Mouse (Mus musculus) CH12.LX (cell line): ENCODE data around the gene Prr14. TPM values are rescaled to one million over a fixed set of nuclear protein-coding genes. Genes with fewer than 3 reads are reported as not detected.

Experiments used
- DNase-seq: peaks from one replicate; pipeline ENCODE4 v3.0.0-alpha.2; 2013; ENCODE audit errors: extremely low read depth
- H3K27ac ChIP-seq: 2 replicates; pipeline ENCODE4 v1.5.1; 2012; ENCODE audit warnings: low read depth, mild to moderate bottlenecking, control low read depth, moderate library complexity; ENCODE audit not compliant: insufficient read depth
- H3K27me3 ChIP-seq: replicated peaks from 2 replicates; pipeline ENCODE3; 2012; ENCODE audit warnings: inconsistent platforms
- H3K36me3 ChIP-seq, 2 experiments: replicated peaks in 1 of 2; 2 replicates each; pipeline versions ENCODE3 to v1.6.1; 2012; ENCODE audit warnings: inconsistent platforms in 1 of 2, low read length in 1 of 2, mild to moderate bottlenecking in 1 of 2, mixed read lengths in 1 of 2, moderate library complexity in 1 of 2; ENCODE audit not compliant: control insufficient read depth in 1 of 2, insufficient read depth in 1 of 2
- H3K4me1 ChIP-seq, 2 experiments: 2 replicates each; pipeline ENCODE4 v1.6.1; 2012; ENCODE audit warnings: inconsistent platforms in 1 of 2, moderate library complexity in 1 of 2; ENCODE audit not compliant: insufficient read depth in 2 of 2, control insufficient read depth in 1 of 2
- H3K4me2 ChIP-seq: 2 replicates; pipeline ENCODE4 v1.6.1; 2012; ENCODE audit warnings: low read depth, mild to moderate bottlenecking, control low read depth; ENCODE audit not compliant: poor library complexity, insufficient read depth, severe bottlenecking
- H3K4me3 ChIP-seq, 3 experiments: fragments of 150-350 bp in 1 of 3; sonication (generic) in 1 of 3; replicated peaks in 1 of 3; 2 replicates each; pipeline versions ENCODE3 to v1.5.1; 2011 to 2012; ENCODE audit warnings: low read depth in 2 of 3, low read length in 2 of 3, mild to moderate bottlenecking in 2 of 3, moderate library complexity in 2 of 3, control low read depth in 1 of 3, improper control_type of control experiment in 1 of 3, inconsistent platforms in 1 of 3, mixed read lengths in 1 of 3; ENCODE audit not compliant: poor library complexity in 1 of 3
- H3K79me2 ChIP-seq: replicated peaks from 2 replicates; pipeline ENCODE4 v1.6.1; 2012; ENCODE audit warnings: mild to moderate bottlenecking, moderate library complexity; ENCODE audit not compliant: control insufficient read depth, poor library complexity, insufficient read depth, severe bottlenecking; ENCODE audit errors: extremely low read depth
- H3K9ac ChIP-seq: 2 replicates; pipeline ENCODE4 v1.6.1; 2012; ENCODE audit warnings: low read depth, mild to moderate bottlenecking, control low read depth, moderate library complexity; ENCODE audit not compliant: insufficient read depth
- H3K9me3 ChIP-seq: replicated peaks from 2 replicates; pipeline ENCODE3; 2012; ENCODE audit warnings: low read length, inconsistent platforms, mixed read lengths
- CHD2 ChIP-seq: IDR thresholded peaks from 2 replicates; pipeline ENCODE4 v1.6.1; 2011; ENCODE audit warnings: low read length, improper control_type of control experiment
- CTCF ChIP-seq, 2 experiments: IDR thresholded peaks in 1 of 2; conservative IDR thresholded peaks in 1 of 2; 2 replicates each; pipeline ENCODE4 v1.5.1; 2011 to 2012; ENCODE audit warnings: low read depth in 2 of 2, low read length in 2 of 2, improper control_type of control experiment in 1 of 2, inconsistent platforms in 1 of 2, mild to moderate bottlenecking in 1 of 2, moderate library complexity in 1 of 2
- E2F4 ChIP-seq: IDR thresholded peaks from 2 replicates; pipeline ENCODE4 v1.6.1; 2011; ENCODE audit warnings: low read depth, low read length, improper control_type of control experiment; ENCODE audit not compliant: insufficient replicate concordance
- ELF1 ChIP-seq: IDR thresholded peaks from 2 replicates; pipeline ENCODE4 v1.6.1; 2014; ENCODE audit warnings: low read depth, mild to moderate bottlenecking, inconsistent platforms, low read length, improper control_type of control experiment
- EP300 ChIP-seq: IDR thresholded peaks from 2 replicates; pipeline ENCODE4 v1.6.1; 2011; ENCODE audit warnings: low read length, improper control_type of control experiment
- IRF4 ChIP-seq: IDR thresholded peaks from 2 replicates; pipeline ENCODE4 v1.6.1; 2014; ENCODE audit warnings: low read depth, mild to moderate bottlenecking, inconsistent platforms, low read length, improper control_type of control experiment
- KAT2A ChIP-seq: IDR thresholded peaks from 2 replicates; pipeline ENCODE4 v1.6.1; 2012; ENCODE audit warnings: low read length, improper control_type of control experiment, inconsistent platforms; ENCODE audit not compliant: insufficient replicate concordance
- MAX ChIP-seq: IDR thresholded peaks from 2 replicates; pipeline ENCODE4 v1.6.1; 2011; ENCODE audit warnings: low read length, improper control_type of control experiment
- MAZ ChIP-seq: IDR thresholded peaks from 2 replicates; pipeline ENCODE4 v1.6.1; 2012; ENCODE audit warnings: low read depth, mild to moderate bottlenecking, inconsistent platforms, low read length, improper control_type of control experiment, moderate library complexity
- MYC ChIP-seq: IDR thresholded peaks from 2 replicates; pipeline ENCODE4 v1.6.1; 2011; ENCODE audit warnings: low read depth, mild to moderate bottlenecking, improper control_type of control experiment, low read length
- NELFE ChIP-seq: IDR thresholded peaks from 2 replicates; pipeline ENCODE4 v1.6.1; 2011; ENCODE audit warnings: low read depth, low read length, improper control_type of control experiment
- NRF1 ChIP-seq: IDR thresholded peaks from 2 replicates; pipeline ENCODE4 v1.6.1; 2014; ENCODE audit warnings: low read depth, mild to moderate bottlenecking, inconsistent platforms, low read length, improper control_type of control experiment, moderate library complexity
- PAX5 ChIP-seq: IDR thresholded peaks from 2 replicates; pipeline ENCODE4 v1.6.1; 2012; ENCODE audit warnings: low read length, inconsistent platforms, mixed read lengths
- POLR2A ChIP-seq: IDR thresholded peaks from 2 replicates; pipeline ENCODE4 v1.6.1; 2011; ENCODE audit warnings: low read depth, mild to moderate bottlenecking, improper control_type of control experiment, low read length
- TBP ChIP-seq: conservative IDR thresholded peaks from 2 replicates; pipeline ENCODE4 v1.6.1; 2011; ENCODE audit warnings: low read depth, low read length, improper control_type of control experiment
- UBTF ChIP-seq: IDR thresholded peaks from 2 replicates; pipeline ENCODE4 v1.6.1; 2012; ENCODE audit warnings: low read depth, mild to moderate bottlenecking, inconsistent platforms, low read length, improper control_type of control experiment, moderate library complexity
- USF1 ChIP-seq: IDR thresholded peaks from 2 replicates; pipeline ENCODE4 v1.6.1; 2014; ENCODE audit warnings: low read depth, mild to moderate bottlenecking, inconsistent platforms, low read length, improper control_type of control experiment
- dilution Hi-C: fragments of 300-500 bp; cut with MboI; formaldehyde crosslinking; loops from 2 replicates; pipeline ENCODE4 v1.14.3; 2020; ENCODE audit warnings: low sequenced_read_pairs; ENCODE audit not compliant: extremely low pct_unique_long_range_greater_than_20kb, extremely low pct_ligation_motif_present
- in situ Hi-C: fragments of 300-500 bp; cut with MboI; formaldehyde crosslinking; loops from 3 replicates; pipeline ENCODE4 v1.14.3; 2019; ENCODE audit warnings: low sequenced_read_pairs, low pct_ligation_motif_present, low pct_unique_long_range_greater_than_20kb, mixed read lengths
- polyA plus RNA-seq: library from polyadenylated mRNA; unstranded; fragments of >175 nt; gene quantifications from 2 replicates; pipeline ENCODE4 v1.2.1, GENCODE M21; 2012; ENCODE audit warnings: low read depth; ENCODE audit not compliant: insufficient read length
- total RNA-seq, 2 experiments: library from RNA; depleted of rRNA; stranded (reverse); fragments of 300-350 nt in 1 of 2; fragments of >200 nt in 1 of 2; gene quantifications; 2 replicates each; pipeline ENCODE4 v1.2.3; 2012 to 2014

The Prr14 gene
- total and polyA plus RNA-seq, 3 experiments = 7.6 to 31.3 (median 10.4) TPM

DNA sequence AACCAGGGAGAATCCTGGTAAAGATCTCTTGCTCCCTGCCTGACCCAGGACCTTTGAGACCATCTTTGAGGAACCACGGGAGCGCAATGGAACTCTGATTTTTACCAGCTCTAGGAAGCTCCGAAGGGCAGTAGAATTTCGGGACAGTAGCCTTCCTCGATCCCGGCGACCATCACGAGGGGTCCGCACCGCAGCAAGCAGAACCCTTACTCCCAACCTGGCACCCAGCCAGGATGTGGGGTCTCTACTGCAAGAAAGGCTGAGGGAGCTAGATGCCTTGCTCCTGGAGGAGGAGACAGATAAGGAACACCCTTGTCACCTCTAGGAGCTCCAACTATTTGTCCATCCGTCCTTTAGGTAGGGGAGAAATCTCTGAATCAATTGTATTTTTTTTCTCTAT is 16.9 kb downstream of the Prr14 start:
- H3K4me2 ChIP-seq = no peak overlapping the region
- H3K9me3 ChIP-seq = no peaks in the 10 kb centered on the region
- TF ChIP-seq PAX5 = no peak
- no peak for TF ChIP-seq POLR2A
- TF ChIP-seq MAZ = no peak
- no peak for TF ChIP-seq CTCF (conservative IDR thresholded peaks at IDR 0.05 in 1 of 2, IDR thresholded peaks at IDR 0.05 in 1 of 2; ENCODE audit: low read depth in 2 of 2, low read length in 2 of 2)
- no peak for TF ChIP-seq MYC
- TF ChIP-seq TBP = no peak
- TF ChIP-seq NELFE = no peak
- TF ChIP-seq KAT2A = no peak
- TF ChIP-seq USF1 = no peak
- no peak for TF ChIP-seq IRF4
- TF ChIP-seq EP300 = no peak
- TF ChIP-seq, all 38 proteins: peak for 0
- Histone ChIP-seq H3K27me3 (no peaks in the 10 kb centered on the region), H3K4me1 (peaks cover 3 to 29% of the 10 kb centered on the region in 2 experiments; a peak in 2 of 4 replicates), H3K79me2 (peaks cover 27% of the 10 kb centered on the region), H3K36me3 (peaks cover 28 to 47% of the 10 kb centered on the region in 2 experiments), H3K9ac (no peak overlapping the region; the same call in 1 of the 2 replicates), H3K4me3 (no peak overlapping the region), H3K27ac (no peak overlapping the region)
- dilution Hi-C loops (no loop called here), in situ Hi-C loops (loop anchor here (5.0 kb wide), 1 partner anchor 114 kb away; no protein-coding TSS in a partner anchor)
- no peak for DNase-seq

- H3K36me3 ChIP-seq = peaks cover 28 to 50% of the 10 kb centered on the region in 2 experiments
- H3K9me3 ChIP-seq = no peaks in the 10 kb centered on the region
- no peak for DNase-seq
- H3K4me1 ChIP-seq = peaks cover 3 to 32% of the 10 kb centered on the region in 2 experiments; a peak in 2 of 4 replicates
- H3K4me2 ChIP-seq = peak overlapping the region; percentile 70
- H3K9ac ChIP-seq = peak overlapping the region; percentile 58
- in situ Hi-C loops (loop anchor here (5.0 kb wide), 1 partner anchor 115 kb away; no protein-coding TSS in a partner anchor), dilution Hi-C loops (no loop called here)
- TF ChIP-seq NRF1 (no peak), MAX (no peak), IRF4 (no peak), CHD2 (no peak), EP300 (no peak), UBTF (no peak), ELF1 (no peak), E2F4 (no peak)
- H3K27ac ChIP-seq = no peak overlapping the region; the same call in 1 of the 2 replicates
- peaks cover 32% of the 10 kb centered on the region for H3K79me2 ChIP-seq
- no peaks in the 10 kb centered on the region for H3K27me3 ChIP-seq
- peak overlapping the region in 2 of 3 experiments; percentile 65 to 80 for H3K4me3 ChIP-seq
Measured at GRCm38 (mm10) chr7:127476855-127477254, 17.4 kb downstream of the Prr14 start.
